Mouse (Mus musculus): ENCODE measurements around the gene Ttc30a1. TPM values are rescaled to one million over a fixed set of nuclear protein-coding genes. Genes with fewer than 3 reads are reported as not detected.

Ttc30a1 gene
- total RNA-seq, 1 experiment from 2014 or later, result 2.3 TPM

DNA sequence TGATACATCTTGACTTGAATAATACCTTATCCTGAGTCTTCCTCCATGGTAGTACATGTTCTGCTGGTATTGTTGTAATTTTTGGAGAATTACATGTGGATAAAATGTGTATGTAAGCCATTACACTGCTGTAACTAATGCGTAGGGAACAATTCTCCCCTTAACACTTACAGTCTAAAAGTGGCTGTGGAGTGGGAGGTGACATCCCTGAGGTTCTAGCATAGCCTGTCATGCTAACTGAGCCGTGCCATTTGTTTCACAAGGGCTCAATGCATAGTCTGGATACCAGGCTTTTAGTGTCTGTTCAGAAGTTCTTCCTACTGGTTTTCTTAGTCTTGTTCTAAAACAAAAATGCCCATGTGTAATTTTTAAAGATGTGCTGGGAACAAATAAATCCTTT lies 50.8 kb downstream of the Ttc30a1 start:
- DNase-seq, result no peak

DNA sequence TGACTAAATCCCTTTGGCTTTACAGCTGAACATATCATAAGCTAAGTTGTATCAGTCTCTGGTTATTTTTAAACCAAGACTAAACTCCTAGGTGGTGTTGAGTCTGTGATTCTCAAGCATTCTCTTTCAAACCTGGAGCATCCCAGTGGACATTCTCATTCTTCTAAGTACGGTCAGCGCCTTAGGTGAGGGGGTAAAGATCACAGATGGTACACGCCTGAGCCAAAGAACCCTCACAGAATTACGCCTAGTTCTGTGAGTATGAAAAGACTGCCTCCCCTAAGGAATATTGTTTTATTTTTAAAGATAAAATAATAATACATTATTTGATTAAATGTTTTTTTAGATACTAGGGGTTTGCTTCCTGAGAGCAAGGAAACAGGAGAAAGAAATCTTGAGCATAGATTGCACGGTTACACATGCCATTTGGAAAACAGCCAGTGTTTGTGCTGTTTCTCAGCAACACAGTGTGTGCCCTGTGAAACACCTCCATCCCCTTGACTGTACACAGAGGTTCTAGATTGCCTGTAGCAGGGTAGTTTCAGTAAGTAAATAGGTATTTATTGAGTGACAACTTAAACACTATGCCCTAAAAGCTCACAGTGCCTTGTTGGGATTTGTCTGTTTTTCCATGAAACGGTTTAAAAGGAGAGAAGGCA lies 51.9 kb downstream of the Ttc30a1 start:
- DNase-seq, result no peak

DNA sequence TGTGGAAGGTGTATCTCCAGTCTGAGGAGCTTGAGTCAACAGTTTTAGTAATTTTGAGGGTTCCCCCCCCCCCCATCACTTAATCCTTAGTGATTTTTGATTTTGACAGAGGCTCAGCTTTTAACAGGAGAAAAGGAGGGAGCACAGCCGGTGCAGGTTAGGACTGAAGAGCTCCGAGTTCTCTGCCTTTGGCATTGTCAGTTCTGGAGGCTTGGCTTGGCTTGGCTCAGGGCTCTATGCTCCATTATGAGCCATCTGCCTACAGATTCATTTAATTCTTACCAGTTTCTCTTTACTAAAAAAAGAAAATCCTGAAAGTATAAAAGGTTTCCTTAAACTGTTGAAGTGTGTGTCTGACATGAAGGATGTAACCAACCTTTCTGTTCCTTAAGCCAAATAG lies 52.6 kb downstream of the Ttc30a1 start:
- no peak for DNase-seq

Other genes with a start within 250 kb of the Ttc30a1 start
- gene Agps, start 149.8 kb downstream of the Ttc30a1 start, total RNA-seq (2021), result 34.7 and 40.2 TPM in 2 replicates
- gene Ttc30b, start 43.4 kb downstream of the Ttc30a1 start, total RNA-seq (2021), result 14.7 and 15.1 TPM in 2 replicates
- 0.34 and 0.44 TPM in 2 replicates for gene Ttc30a2, start 3.8 kb downstream of the Ttc30a1 start, total RNA-seq (2021)

All from adrenal gland, postnatal 14 days (tissue).